Mouse (Mus musculus) liver, adult 2 months (tissue): ENCODE measurements around the gene Man1c1.

Experiments
- CTCF ChIP-seq: fragments of 200-500 bp; IDR thresholded peaks from 2 replicates; pipeline ENCODE4 v1.5.1; 2011; ENCODE audit warnings: low read depth, low read length, control low read depth
- POLR2A ChIP-seq: fragments of 200-500 bp; IDR thresholded peaks from 2 replicates; pipeline ENCODE4 v1.6.1; 2011; ENCODE audit warnings: low read length, control low read depth; ENCODE audit not compliant: insufficient read depth; ENCODE audit errors: extremely low read depth

DNA sequence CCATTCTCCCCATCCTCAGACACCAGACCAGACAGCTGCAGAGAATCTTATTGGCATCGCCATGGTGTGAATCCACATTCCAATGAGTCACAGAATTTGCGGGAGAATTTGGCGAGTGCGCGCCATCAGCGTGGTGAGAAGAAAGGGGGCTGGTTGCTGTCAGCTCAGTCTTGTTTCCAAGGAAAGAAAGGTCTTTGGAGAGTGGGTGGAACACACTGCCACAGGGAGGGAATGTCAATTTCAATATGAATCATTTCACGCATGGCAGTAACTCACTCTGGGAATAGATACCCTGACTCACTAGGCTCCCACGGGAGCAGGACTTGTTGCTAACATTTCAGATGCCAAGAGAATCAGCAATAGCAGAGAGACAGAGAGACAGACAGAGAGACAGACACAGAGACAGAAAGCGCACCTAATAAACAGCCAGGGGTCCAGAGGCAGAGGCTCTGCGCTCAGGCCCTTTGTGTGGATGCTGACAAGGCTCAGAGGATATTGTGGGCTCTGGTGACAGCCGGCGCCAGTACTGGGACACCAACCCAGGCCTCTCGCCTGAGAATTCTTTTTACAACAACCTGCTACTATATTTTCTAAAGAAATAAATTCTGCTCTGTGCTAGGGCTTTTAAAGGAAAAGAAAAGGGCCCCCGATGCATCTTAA lies 72.5 kb downstream of the Man1c1 start:
- TF ChIP-seq CTCF, result no peak
- TF ChIP-seq POLR2A, result no peak
